Mouse (Mus musculus) limb, embryonic 12.5 days (tissue): ENCODE data around the gene Cdh13. TPM values are rescaled to one million over a fixed set of nuclear protein-coding genes. Genes with fewer than 3 reads are reported as not detected.

Experiments
- ATAC-seq: fragments of 200-750 bp; cut with Nextera tagmentation; 2 replicates; pipeline ENCODE4 v1.8.0; 2017; ENCODE audit warnings: low read depth, moderate TSS enrichment; ENCODE audit not compliant: insufficient number of reproducible peaks, insufficient read depth, low FRiP score, low TSS enrichment
- H3K27ac ChIP-seq: fragments of 300-500 bp; sonication (generic); 2 replicates; pipeline ENCODE4 v1.5.1; 2016; ENCODE audit warnings: mild to moderate bottlenecking, moderate library complexity
- H3K27me3 ChIP-seq: fragments of 300-500 bp; sonication (generic); 2 replicates; pipeline ENCODE4 v1.6.1; 2016; ENCODE audit warnings: mild to moderate bottlenecking, moderate library complexity
- H3K36me3 ChIP-seq: fragments of 300-500 bp; sonication (generic); 2 replicates; pipeline ENCODE4 v1.6.1; 2016; ENCODE audit warnings: mild to moderate bottlenecking, moderate library complexity
- H3K4me1 ChIP-seq: fragments of 300-500 bp; sonication (generic); replicated peaks from 2 replicates; pipeline ENCODE4 v1.6.1; 2016
- H3K4me2 ChIP-seq: fragments of 300-500 bp; sonication (generic); 2 replicates; pipeline ENCODE4 v1.6.1; 2016; ENCODE audit warnings: mild to moderate bottlenecking, moderate library complexity
- H3K4me3 ChIP-seq: fragments of 300-500 bp; sonication (generic); replicated peaks from 2 replicates; pipeline ENCODE4 v1.5.1; 2016; ENCODE audit warnings: mild to moderate bottlenecking
- H3K9ac ChIP-seq: fragments of 300-500 bp; sonication (generic); replicated peaks from 2 replicates; pipeline ENCODE4 v1.6.1; 2016; ENCODE audit warnings: mild to moderate bottlenecking, moderate library complexity
- H3K9me3 ChIP-seq: fragments of 300-500 bp; sonication (generic); 2 replicates; pipeline ENCODE4 v1.6.1; 2016; ENCODE audit warnings: mild to moderate bottlenecking, moderate library complexity
- WGBS: fragments of 180-500 bp; shearing (Covaris S2); methylation state at CpG from one replicate; pipeline ENCODE4 v1.1.7; 2016; 5-methylcytosine and 5-hydroxymethylcytosine counted together
- polyA plus RNA-seq: library from polyadenylated mRNA; unstranded; fragments of >200 nt; fragmentation: Nextera tagmentation; extraction: Ambion mirVana; gene quantifications from 2 replicates; pipeline ENCODE4 v1.2.1, GENCODE M21; 2016

Gene Cdh13
- polyA plus RNA-seq, 1 experiment from 2014 or later: 8.0 TPM

- Histone ChIP-seq H3K9me3 (no peaks in the 10 kb centered on the region), H3K27ac (no peak overlapping the region), H3K4me2 (no peak overlapping the region), H3K36me3 (no peaks in the 10 kb centered on the region), H3K4me3 (no peak overlapping the region), H3K9ac (no peak overlapping the region), H3K27me3 (no peaks in the 10 kb centered on the region), H3K4me1 (no peaks in the 10 kb centered on the region)
- ATAC-seq: no peak
- WGBS: 92% methylated on average over 4 of the region's 4 CpGs
These were observed 133.3 kb downstream of the Cdh13 start for GRCm38 (mm10) chr8:118416811-118417355.

GRCm38 (mm10) chr8:118422624-118423023, 139.1 kb downstream of the Cdh13 start:
- 86% methylated on average over 10 of the region's 10 CpGs for WGBS
- H3K4me3 ChIP-seq: no peak overlapping the region
- H3K36me3 ChIP-seq: no peaks in the 10 kb centered on the region
- no peak overlapping the region for H3K9ac ChIP-seq
- no peaks in the 10 kb centered on the region for H3K27me3 ChIP-seq
- H3K9me3 ChIP-seq: no peaks in the 10 kb centered on the region
- no peak for ATAC-seq
- H3K4me2 ChIP-seq: no peak overlapping the region
- H3K4me1 ChIP-seq: no peaks in the 10 kb centered on the region
- no peak overlapping the region for H3K27ac ChIP-seq

GRCm38 (mm10) chr8:118428941-118429340, 145.4 kb downstream of the Cdh13 start:
- Histone ChIP-seq H3K4me3 (no peak overlapping the region), H3K4me2 (no peak overlapping the region), H3K36me3 (no peaks in the 10 kb centered on the region), H3K4me1 (0 out of 2 replicates have a peak, but pooled peaks cover 3% of the 10 kb centered on the region), H3K9ac (no peak overlapping the region), H3K27ac (no peak overlapping the region), H3K27me3 (no peaks in the 10 kb centered on the region), H3K9me3 (no peaks in the 10 kb centered on the region)
- WGBS: 69% methylated on average over 7 of the region's 7 CpGs
- ATAC-seq: no peak

- no peak overlapping the region for H3K4me2 ChIP-seq
These were observed 148.4 kb downstream of the Cdh13 start for GRCm38 (mm10) chr8:118431731-118432440.

GRCm38 (mm10) chr8:118433553-118434180, 150.1 kb downstream of the Cdh13 start:
- 79% methylated on average over 3 of the region's 3 CpGs for WGBS
- no peak for ATAC-seq
- H3K36me3 ChIP-seq: no peaks in the 10 kb centered on the region
- H3K27ac ChIP-seq: no peak overlapping the region
- no peaks in the 10 kb centered on the region for H3K27me3 ChIP-seq
- no peak overlapping the region for H3K4me3 ChIP-seq
- H3K4me1 ChIP-seq: 0 out of 2 replicates have a peak, but pooled peaks cover 3% of the 10 kb centered on the region
- H3K9me3 ChIP-seq: no peaks in the 10 kb centered on the region
- H3K9ac ChIP-seq: no peak overlapping the region
- H3K4me2 ChIP-seq: no peak overlapping the region

More at GRCm38 (mm10) chr8:118431731-118432440, 148.4 kb downstream of the Cdh13 start:
- Histone ChIP-seq H3K4me1 (0 out of 2 replicates have a peak, but pooled peaks cover 3% of the 10 kb centered on the region), H3K9ac (no peak overlapping the region), H3K27ac (no peak overlapping the region), H3K4me3 (no peak overlapping the region), H3K27me3 (no peaks in the 10 kb centered on the region), H3K9me3 (no peaks in the 10 kb centered on the region), H3K36me3 (no peaks in the 10 kb centered on the region)
- no peak for ATAC-seq
- 71% methylated on average over 11 of the region's 11 CpGs for WGBS

- no peaks in the 10 kb centered on the region for H3K27me3 ChIP-seq
- no peak overlapping the region for H3K27ac ChIP-seq
- H3K4me1 ChIP-seq: 0 out of 2 replicates have a peak, but pooled peaks cover 2% of the 10 kb centered on the region
- H3K4me2 ChIP-seq: no peak overlapping the region
- H3K36me3 ChIP-seq: no peaks in the 10 kb centered on the region
- H3K9ac ChIP-seq: no peak overlapping the region
- no peaks in the 10 kb centered on the region for H3K9me3 ChIP-seq
- no peak for ATAC-seq
- WGBS: 80% methylated on average over 5 of the region's 5 CpGs
- H3K4me3 ChIP-seq: no peak overlapping the region
These were observed 153.2 kb downstream of the Cdh13 start for GRCm38 (mm10) chr8:118436751-118437150.

GRCm38 (mm10) chr8:118437152-118437551, 153.6 kb downstream of the Cdh13 start:
- WGBS: 83% methylated on average over 10 of the region's 10 CpGs
- H3K36me3 ChIP-seq: no peaks in the 10 kb centered on the region
- H3K4me1 ChIP-seq: no peaks in the 10 kb centered on the region
- no peaks in the 10 kb centered on the region for H3K9me3 ChIP-seq
- H3K9ac ChIP-seq: no peak overlapping the region
- no peak overlapping the region for H3K27ac ChIP-seq
- no peak for ATAC-seq
- no peak overlapping the region for H3K4me2 ChIP-seq
- H3K27me3 ChIP-seq: no peaks in the 10 kb centered on the region
- H3K4me3 ChIP-seq: no peak overlapping the region

GRCm38 (mm10) chr8:118437874-118438273, 154.3 kb downstream of the Cdh13 start:
- no peak for ATAC-seq
- no peak overlapping the region for H3K4me3 ChIP-seq
- WGBS: 46% methylated on average over 3 of the region's 3 CpGs

GRCm38 (mm10) chr8:118439857-118440256, 156.3 kb downstream of the Cdh13 start:
- WGBS: 87% methylated on average over 5 of the region's 5 CpGs
- Histone ChIP-seq H3K4me2 (no peak overlapping the region), H3K9ac (no peak overlapping the region), H3K27ac (no peak overlapping the region), H3K36me3 (no peaks in the 10 kb centered on the region), H3K4me3 (no peak overlapping the region), H3K4me1 (no peaks in the 10 kb centered on the region), H3K9me3 (no peaks in the 10 kb centered on the region), H3K27me3 (no peaks in the 10 kb centered on the region)
- ATAC-seq: no peak

More at GRCm38 (mm10) chr8:118437874-118438273, 154.3 kb downstream of the Cdh13 start:
- Histone ChIP-seq H3K27ac (no peak overlapping the region), H3K27me3 (no peaks in the 10 kb centered on the region), H3K9me3 (no peaks in the 10 kb centered on the region), H3K4me2 (no peak overlapping the region), H3K36me3 (no peaks in the 10 kb centered on the region), H3K4me1 (no peaks in the 10 kb centered on the region), H3K9ac (no peak overlapping the region)

- no peak overlapping the region for H3K9ac ChIP-seq
- no peak overlapping the region for H3K27ac ChIP-seq
- no peak overlapping the region for H3K4me2 ChIP-seq
- 65% methylated on average over 3 of the region's 3 CpGs for WGBS
- H3K9me3 ChIP-seq: no peaks in the 10 kb centered on the region
- H3K27me3 ChIP-seq: no peaks in the 10 kb centered on the region
- H3K4me3 ChIP-seq: no peak overlapping the region
- H3K36me3 ChIP-seq: no peaks in the 10 kb centered on the region
- H3K4me1 ChIP-seq: no peaks in the 10 kb centered on the region
- no peak for ATAC-seq
These were observed 159.8 kb downstream of the Cdh13 start for GRCm38 (mm10) chr8:118443361-118443760.

GRCm38 (mm10) chr8:118444651-118445207, 161.2 kb downstream of the Cdh13 start:
- Histone ChIP-seq H3K4me2 (no peak overlapping the region), H3K9ac (no peak overlapping the region), H3K36me3 (no peaks in the 10 kb centered on the region), H3K27ac (no peak overlapping the region), H3K4me3 (no peak overlapping the region), H3K4me1 (no peaks in the 10 kb centered on the region), H3K27me3 (no peaks in the 10 kb centered on the region), H3K9me3 (no peaks in the 10 kb centered on the region)
- 91% methylated on average over 8 of the region's 8 CpGs for WGBS
- no peak for ATAC-seq
